Mouse (Mus musculus): Measurements from ENCODE around the gene Rexo1. TPM values are rescaled to one million over a fixed set of nuclear protein-coding genes. Genes with fewer than 3 reads are reported as not detected.

Gene Rexo1
- total RNA-seq, 2 experiments from 2014 or later: 43.9 to 49.3 TPM

GRCm38 (mm10) chr10:80584642-80585552 lies 23.5 kb upstream of the Rexo1 start:
- DNase-seq: peak in 1 of 2 experiments; percentile 4

- peak in 1 of 2 experiments; percentile 2 for DNase-seq
Observed at GRCm38 (mm10) chr10:80584045-80584488, 22.7 kb upstream of the Rexo1 start.

GRCm38 (mm10) chr10:80583047-80583446 lies 21.7 kb upstream of the Rexo1 start:
- peak in 1 of 2 experiments; percentile 4 for DNase-seq

- DNase-seq: no peak
Observed at GRCm38 (mm10) chr10:80578911-80579310, 17.6 kb upstream of the Rexo1 start.

- peak; percentile 62 to 68 for DNase-seq
Observed at GRCm38 (mm10) chr10:80578131-80578750, 16.9 kb upstream of the Rexo1 start.

- DNase-seq: peak; percentile 97
Observed at GRCm38 (mm10) chr10:80577195-80578130, 16.1 kb upstream of the Rexo1 start, which contains the start of gene Klf16. Gene Klf16 (minus strand): TSS chr10:80577321.

GRCm38 (mm10) chr10:80576351-80577194 lies 15.2 kb upstream of the Rexo1 start:
- no peak for DNase-seq

GRCm38 (mm10) chr10:80575925-80576324 lies 14.6 kb upstream of the Rexo1 start:
- no peak for DNase-seq

GRCm38 (mm10) chr10:80574896-80575295 lies 13.5 kb upstream of the Rexo1 start:
- DNase-seq: no peak

GRCm38 (mm10) chr10:80573944-80574343 lies 12.6 kb upstream of the Rexo1 start:
- DNase-seq: peak in 1 of 2 experiments; percentile 52

GRCm38 (mm10) chr10:80572477-80572876 lies 11.1 kb upstream of the Rexo1 start:
- no peak for DNase-seq

GRCm38 (mm10) chr10:80570871-80571836 lies 9.8 kb upstream of the Rexo1 start:
- DNase-seq: peak in 1 of 2 experiments; percentile 60

GRCm38 (mm10) chr10:80570419-80570818 lies 9.1 kb upstream of the Rexo1 start:
- no peak for DNase-seq

- no peak for DNase-seq
Observed at GRCm38 (mm10) chr10:80569664-80570066, 8.3 kb upstream of the Rexo1 start.

- no peak for DNase-seq
Observed at GRCm38 (mm10) chr10:80568876-80569275, 7.5 kb upstream of the Rexo1 start.

GRCm38 (mm10) chr10:80566375-80567092 lies 5.2 kb upstream of the Rexo1 start:
- DNase-seq: peak; percentile 87

GRCm38 (mm10) chr10:80560621-80561020 lies 739 bp downstream of the Rexo1 start:
- DNase-seq: no peak

- no peak for DNase-seq
Observed at GRCm38 (mm10) chr10:80559431-80559830, 1.9 kb downstream of the Rexo1 start.

GRCm38 (mm10) chr10:80557346-80557965 lies 3.9 kb downstream of the Rexo1 start:
- DNase-seq: peak; percentile 70 to 76

Data from layer of hippocampus, postnatal 36 days (tissue).